Mouse (Mus musculus) limb, embryonic 12.5 days (tissue): ENCODE results near the gene Fgd5. TPM values are rescaled to one million over a fixed set of nuclear protein-coding genes. Genes with fewer than 3 reads are reported as not detected.

ENCODE experiments used
- ATAC-seq: fragments of 200-750 bp; cut with Nextera tagmentation; 2 replicates; pipeline ENCODE4 v1.8.0; 2017; ENCODE audit warnings: low read depth, moderate TSS enrichment; ENCODE audit not compliant: insufficient number of reproducible peaks, insufficient read depth, low FRiP score, low TSS enrichment
- H3K27ac ChIP-seq: fragments of 300-500 bp; sonication (generic); 2 replicates; pipeline ENCODE4 v1.5.1; 2016; ENCODE audit warnings: mild to moderate bottlenecking, moderate library complexity
- H3K27me3 ChIP-seq: fragments of 300-500 bp; sonication (generic); 2 replicates; pipeline ENCODE4 v1.6.1; 2016; ENCODE audit warnings: mild to moderate bottlenecking, moderate library complexity
- H3K36me3 ChIP-seq: fragments of 300-500 bp; sonication (generic); 2 replicates; pipeline ENCODE4 v1.6.1; 2016; ENCODE audit warnings: mild to moderate bottlenecking, moderate library complexity
- H3K4me1 ChIP-seq: fragments of 300-500 bp; sonication (generic); replicated peaks from 2 replicates; pipeline ENCODE4 v1.6.1; 2016
- H3K4me2 ChIP-seq: fragments of 300-500 bp; sonication (generic); 2 replicates; pipeline ENCODE4 v1.6.1; 2016; ENCODE audit warnings: mild to moderate bottlenecking, moderate library complexity
- H3K4me3 ChIP-seq: fragments of 300-500 bp; sonication (generic); replicated peaks from 2 replicates; pipeline ENCODE4 v1.5.1; 2016; ENCODE audit warnings: mild to moderate bottlenecking
- H3K9ac ChIP-seq: fragments of 300-500 bp; sonication (generic); replicated peaks from 2 replicates; pipeline ENCODE4 v1.6.1; 2016; ENCODE audit warnings: mild to moderate bottlenecking, moderate library complexity
- H3K9me3 ChIP-seq: fragments of 300-500 bp; sonication (generic); 2 replicates; pipeline ENCODE4 v1.6.1; 2016; ENCODE audit warnings: mild to moderate bottlenecking, moderate library complexity
- WGBS: fragments of 180-500 bp; shearing (Covaris S2); methylation state at CpG from one replicate; pipeline ENCODE4 v1.1.7; 2016; 5-methylcytosine and 5-hydroxymethylcytosine counted together
- polyA plus RNA-seq: library from polyadenylated mRNA; unstranded; fragments of >200 nt; fragmentation: Nextera tagmentation; extraction: Ambion mirVana; gene quantifications from 2 replicates; pipeline ENCODE4 v1.2.1, GENCODE M21; 2016

Gene Fgd5
- polyA plus RNA-seq, 1 experiment from 2014 or later, result 5.8 TPM

DNA sequence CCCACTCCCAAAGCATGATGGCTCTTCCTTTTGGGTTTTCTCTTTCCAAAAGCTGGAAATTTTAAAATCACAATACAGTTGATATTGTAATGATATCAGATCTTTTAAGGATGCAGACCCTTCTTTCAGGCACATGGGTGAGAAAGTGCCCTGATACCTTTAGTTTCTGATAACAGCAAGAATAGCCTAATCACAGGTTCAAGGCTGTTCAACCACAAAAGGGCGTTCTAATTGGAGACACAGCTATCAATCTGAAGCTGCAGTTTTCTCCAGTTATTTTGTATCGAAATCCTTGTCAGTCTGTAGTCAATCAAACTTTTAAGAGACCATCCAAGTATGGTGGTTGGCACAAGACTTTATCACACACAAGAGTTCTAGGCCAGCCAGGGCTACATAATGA, 115.2 kb downstream of the Fgd5 start:
- H3K4me2 ChIP-seq, result no peak overlapping the region
- no peak for ATAC-seq
- H3K27ac ChIP-seq, result no peak overlapping the region
- H3K36me3 ChIP-seq, result no peaks in the 10 kb centered on the region
- H3K27me3 ChIP-seq, result no peaks in the 10 kb centered on the region
- H3K9me3 ChIP-seq, result no peaks in the 10 kb centered on the region
- H3K9ac ChIP-seq, result no peak overlapping the region
- H3K4me3 ChIP-seq, result no peak overlapping the region
- 91% methylated on average over 2 of the region's 2 CpGs for WGBS
- H3K4me1 ChIP-seq, result peaks cover 32% of the 10 kb centered on the region

DNA sequence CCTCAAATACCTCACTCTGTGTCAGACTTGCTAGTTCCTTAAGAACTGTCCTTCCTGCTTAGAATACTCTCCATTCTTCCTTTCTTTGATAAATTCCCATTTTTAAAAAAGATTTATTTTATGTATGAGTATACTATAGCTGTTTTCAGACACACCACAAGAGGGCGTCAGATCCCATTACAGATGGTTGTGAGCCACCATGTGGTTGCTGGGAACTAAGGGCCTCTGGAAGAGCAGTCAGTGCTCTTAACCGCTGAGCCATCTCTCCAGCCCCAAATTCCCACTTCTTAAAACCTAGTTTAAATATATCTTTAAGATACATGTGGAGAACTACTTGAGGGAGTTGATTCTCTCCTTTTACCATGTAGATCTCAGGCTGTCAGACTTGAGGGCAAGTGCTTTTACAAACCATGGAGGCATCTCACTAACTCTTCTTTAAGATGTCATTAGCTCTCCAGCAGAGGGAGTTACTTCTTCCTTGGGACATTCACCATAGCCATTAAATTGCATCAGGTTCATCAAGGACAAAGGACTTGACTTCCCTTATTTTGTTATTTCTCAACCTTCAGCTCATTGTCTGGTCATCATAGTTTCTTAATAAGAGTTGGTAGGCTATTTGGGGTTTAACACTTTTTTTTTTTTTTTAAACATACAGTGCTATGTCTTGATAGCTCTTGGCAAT, 122.1 kb downstream of the Fgd5 start:
- no peak for ATAC-seq
- Histone ChIP-seq H3K4me2 (no peak overlapping the region), H3K4me1 (no peaks in the 10 kb centered on the region), H3K4me3 (no peak overlapping the region), H3K27ac (no peak overlapping the region), H3K9me3 (no peaks in the 10 kb centered on the region), H3K36me3 (peaks cover 3% of the 10 kb centered on the region; the same call in 1 of the 2 replicates), H3K27me3 (no peaks in the 10 kb centered on the region), H3K9ac (no peak overlapping the region)
- 79% methylated on average over 2 of the region's 2 CpGs for WGBS

DNA sequence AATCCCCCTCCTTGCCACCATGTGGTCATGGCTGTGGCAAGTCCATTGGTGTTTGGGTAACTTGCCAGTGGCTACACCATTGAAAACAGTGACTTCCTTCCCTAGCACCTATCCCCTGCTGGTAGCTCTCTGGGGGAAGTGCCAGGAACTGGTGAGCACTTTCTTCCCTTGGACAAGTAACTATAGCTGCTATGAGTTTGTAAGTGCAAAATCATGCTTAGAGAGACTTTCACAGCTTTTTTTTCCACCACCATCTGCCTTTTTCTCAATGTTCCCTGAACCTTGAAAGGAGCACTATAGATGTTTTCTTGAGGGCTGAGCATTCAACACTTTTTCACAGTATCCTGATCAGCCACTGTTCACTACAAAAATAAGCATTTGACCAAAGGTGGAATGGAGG, 145.9 kb downstream of the Fgd5 start:
- H3K9me3 ChIP-seq, result no peaks in the 10 kb centered on the region
- peaks cover 5% of the 10 kb centered on the region; the same call in 1 of the 2 replicates for H3K36me3 ChIP-seq
- no peak overlapping the region for H3K27ac ChIP-seq

More for the DNA sequence above, 145.9 kb downstream of the Fgd5 start:
- ATAC-seq, result no peak
- Histone ChIP-seq H3K4me1 (no peaks in the 10 kb centered on the region), H3K9ac (no peak overlapping the region), H3K27me3 (no peaks in the 10 kb centered on the region), H3K4me2 (no peak overlapping the region), H3K4me3 (no peak overlapping the region)

Other genes with a start within 250 kb of the Fgd5 start
- gene Grip2, start 151.6 kb upstream of the Fgd5 start, polyA plus RNA-seq, result 0.74 and 1.2 TPM in 2 replicates
- 43.7 TPM in 2 replicates for gene Ccdc174, start 100.8 kb upstream of the Fgd5 start, polyA plus RNA-seq
- gene 4930590J08Rik, start 76.1 kb upstream of the Fgd5 start, polyA plus RNA-seq, result 0.46 and 0.54 TPM in 2 replicates
- 24.6 and 33.4 TPM in 2 replicates for gene Nr2c2, start 112.5 kb downstream of the Fgd5 start, polyA plus RNA-seq
- 87.1 and 90.4 TPM in 2 replicates for gene Mrps25, start 205.2 kb downstream of the Fgd5 start, polyA plus RNA-seq
- gene Rbsn, start 236.0 kb downstream of the Fgd5 start, polyA plus RNA-seq, result 34.0 and 38.3 TPM in 2 replicates